Mouse (Mus musculus): ENCODE results near the gene Keap1. TPM values are rescaled to one million over a fixed set of nuclear protein-coding genes. Genes with fewer than 3 reads are reported as not detected.

The Keap1 gene
- total and polyA plus RNA-seq, 2 experiments from 2014 or later = 45.7 to 79.0 TPM

DNA sequence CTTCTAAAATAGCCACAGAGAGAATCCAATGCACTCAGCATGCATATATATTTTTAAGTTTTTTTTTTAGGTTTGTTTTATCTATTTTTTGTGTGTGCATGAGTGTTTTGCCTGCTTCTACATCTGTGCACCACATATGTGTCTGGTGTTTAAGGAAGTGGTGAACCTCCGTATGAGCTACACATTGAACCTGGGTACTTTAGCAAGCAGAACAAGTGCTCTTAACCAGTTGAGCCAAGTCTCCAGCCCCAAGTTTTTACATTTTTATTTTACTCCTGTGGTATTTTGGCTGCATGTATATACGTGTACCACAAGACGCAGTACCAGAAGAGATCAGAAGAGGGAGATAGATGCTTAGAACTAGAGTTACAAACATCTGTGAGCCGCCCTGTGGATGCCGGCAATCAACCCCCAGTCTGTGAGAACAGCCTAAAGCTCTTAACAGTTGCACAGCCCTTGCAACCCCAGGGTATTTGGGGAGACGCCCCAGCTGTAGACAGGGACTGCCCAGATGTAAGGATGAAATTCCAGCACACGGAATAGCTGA, 17.7 kb downstream of the Keap1 start:
- H3K9me3 ChIP-seq (replicated peaks; ENCODE audit: control insufficient read depth, low read length) = no peaks in the 10 kb centered on the region
- peaks cover 8% of the 10 kb centered on the region; the same call in 1 of the 2 replicates for H3K4me1 ChIP-seq (ENCODE audit: control insufficient read depth, insufficient read depth)
- TF ChIP-seq CTCF (IDR thresholded peaks at IDR 0.05; ENCODE audit: low read depth) (peak; percentile 49), EP300 (IDR thresholded peaks at IDR 0.05; ENCODE audit: low read depth) (no peak)
- 0 out of 2 replicates have a peak, but pooled peaks have one; percentile 21 for ATAC-seq (ENCODE audit: insufficient read depth, low read depth)
- WGBS = 26% methylated on average over 7 of the region's 7 CpGs
- no peak overlapping the region for H3K4me3 ChIP-seq (ENCODE audit: low read depth, low read length)
- peak overlapping the region; percentile 73; the same call in 1 of the 2 replicates for H3K27ac ChIP-seq (ENCODE audit: low read depth)
- no peaks in the 10 kb centered on the region for H3K27me3 ChIP-seq (ENCODE audit: control insufficient read depth, insufficient read depth, low read length)
- peak; percentile 72 for DNase-seq (ENCODE audit: low spot score)
- no peaks in the 10 kb centered on the region for H3K36me3 ChIP-seq (replicated peaks; ENCODE audit: control insufficient read depth, insufficient read depth, low read length)
- peak overlapping the region; percentile 54 for H3K4me2 ChIP-seq (ENCODE audit: low read depth, low read length)
- H3K9ac ChIP-seq (replicated peaks; ENCODE audit: low read depth, low read length) = no peak overlapping the region

DNA sequence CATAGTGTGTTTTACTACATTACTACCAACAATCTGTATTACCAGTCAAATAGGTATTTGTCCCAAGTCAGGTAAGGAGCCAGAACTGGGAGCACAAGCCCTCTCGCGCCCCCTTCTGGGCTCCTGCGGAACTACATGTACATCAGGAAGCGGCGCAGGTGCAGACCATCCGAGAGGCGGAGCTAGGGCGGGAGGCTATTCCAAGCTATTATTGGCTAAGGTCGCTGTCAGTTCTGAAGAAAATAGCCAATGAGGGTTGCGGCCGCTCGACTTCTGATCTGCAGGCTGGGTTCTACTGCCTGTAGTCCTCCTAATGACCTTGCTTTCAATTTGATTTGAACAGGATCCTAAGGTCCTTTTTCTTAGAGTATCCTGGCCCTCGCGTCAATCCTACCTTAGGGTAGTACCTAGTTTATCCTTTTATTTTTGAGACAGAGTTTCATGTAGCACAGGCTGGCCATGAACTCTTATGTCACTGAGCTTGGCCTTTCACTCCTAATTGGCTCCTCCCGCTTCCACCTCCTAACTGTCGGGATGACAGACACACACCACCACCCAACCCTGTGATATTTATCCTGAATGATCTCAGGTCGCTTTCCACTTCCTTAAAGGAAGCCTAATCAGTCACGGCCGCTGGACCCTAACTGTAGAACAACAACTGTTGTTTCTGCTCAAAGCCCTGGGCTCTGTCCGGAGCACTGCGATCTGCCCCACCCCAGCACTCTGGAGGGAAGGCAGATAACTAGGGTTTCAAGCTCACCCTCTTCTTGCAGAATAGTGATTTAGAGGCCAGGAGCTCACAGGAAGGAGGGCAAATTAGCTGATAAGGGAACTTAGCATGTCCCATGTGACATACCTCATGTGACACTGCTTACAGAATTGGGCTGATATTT, 18.4 kb downstream of the Keap1 start:
- H3K4me2 ChIP-seq (ENCODE audit: low read depth, low read length) = peak overlapping the region; percentile 54
- peak overlapping the region; percentile 73 for H3K27ac ChIP-seq (ENCODE audit: low read depth)
- peak overlapping the region; percentile 28 for H3K4me3 ChIP-seq (ENCODE audit: low read depth, low read length)
- TF ChIP-seq CTCF (IDR thresholded peaks at IDR 0.05; ENCODE audit: low read depth) (peak; percentile 91), EP300 (IDR thresholded peaks at IDR 0.05; ENCODE audit: low read depth) (peak; percentile 39; the same call in 1 of the 2 replicates)
- 6% methylated on average over 21 of the region's 21 CpGs for WGBS
- H3K36me3 ChIP-seq (replicated peaks; ENCODE audit: control insufficient read depth, insufficient read depth, low read length) = no peaks in the 10 kb centered on the region
- DNase-seq (ENCODE audit: low spot score) (peak; percentile 87), ATAC-seq (ENCODE audit: insufficient read depth, low read depth) (peak; percentile 92)
- no peaks in the 10 kb centered on the region for H3K9me3 ChIP-seq (replicated peaks; ENCODE audit: control insufficient read depth, low read length)
- H3K9ac ChIP-seq (replicated peaks; ENCODE audit: low read depth, low read length) = 0 out of 2 replicates have a peak overlapping the region, but pooled peaks have one; percentile 2
- no peaks in the 10 kb centered on the region for H3K27me3 ChIP-seq (ENCODE audit: control insufficient read depth, insufficient read depth, low read length)
- H3K4me1 ChIP-seq (ENCODE audit: control insufficient read depth, insufficient read depth) = peaks cover 8% of the 10 kb centered on the region; the same call in 1 of the 2 replicates

DNA sequence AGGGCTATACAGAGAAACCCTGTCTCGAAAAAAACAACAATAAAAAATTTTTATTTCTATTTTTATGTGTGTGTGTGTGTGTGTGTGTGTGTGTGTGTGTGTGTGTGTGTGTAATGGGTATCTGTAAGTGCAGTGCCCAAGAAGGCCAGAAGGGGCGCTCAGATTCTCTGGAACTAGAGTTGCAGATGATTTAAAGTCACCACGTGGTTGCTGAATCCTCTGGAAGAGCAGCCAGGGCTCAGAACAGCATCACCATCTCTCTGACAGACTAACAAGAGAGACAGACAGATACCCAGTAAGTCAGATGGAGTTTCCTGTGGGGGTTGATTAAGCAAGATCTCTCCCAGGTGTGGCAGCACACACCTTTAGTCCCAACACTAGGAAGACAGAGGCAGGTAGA, 19.3 kb downstream of the Keap1 start:
- no peak overlapping the region for H3K27ac ChIP-seq (ENCODE audit: low read depth)
- H3K9ac ChIP-seq (replicated peaks; ENCODE audit: low read depth, low read length) = no peak overlapping the region
- no peak overlapping the region for H3K4me2 ChIP-seq (ENCODE audit: low read depth, low read length)
- no peak overlapping the region for H3K4me3 ChIP-seq (ENCODE audit: low read depth, low read length)
- DNase-seq (ENCODE audit: low spot score) (no peak), ATAC-seq (ENCODE audit: insufficient read depth, low read depth) (no peak)
- H3K27me3 ChIP-seq (ENCODE audit: control insufficient read depth, insufficient read depth, low read length) = no peaks in the 10 kb centered on the region
- H3K9me3 ChIP-seq (replicated peaks; ENCODE audit: control insufficient read depth, low read length) = no peaks in the 10 kb centered on the region
- no peaks in the 10 kb centered on the region for H3K36me3 ChIP-seq (replicated peaks; ENCODE audit: control insufficient read depth, insufficient read depth, low read length)
- peaks cover 8% of the 10 kb centered on the region; the same call in 1 of the 2 replicates for H3K4me1 ChIP-seq (ENCODE audit: control insufficient read depth, insufficient read depth)
- WGBS = 50% methylated on average over 3 of the region's 3 CpGs
- TF ChIP-seq CTCF (IDR thresholded peaks at IDR 0.05; ENCODE audit: low read depth) (peak; percentile 3; the same call in 1 of the 2 replicates), EP300 (IDR thresholded peaks at IDR 0.05; ENCODE audit: low read depth) (no peak)

DNA sequence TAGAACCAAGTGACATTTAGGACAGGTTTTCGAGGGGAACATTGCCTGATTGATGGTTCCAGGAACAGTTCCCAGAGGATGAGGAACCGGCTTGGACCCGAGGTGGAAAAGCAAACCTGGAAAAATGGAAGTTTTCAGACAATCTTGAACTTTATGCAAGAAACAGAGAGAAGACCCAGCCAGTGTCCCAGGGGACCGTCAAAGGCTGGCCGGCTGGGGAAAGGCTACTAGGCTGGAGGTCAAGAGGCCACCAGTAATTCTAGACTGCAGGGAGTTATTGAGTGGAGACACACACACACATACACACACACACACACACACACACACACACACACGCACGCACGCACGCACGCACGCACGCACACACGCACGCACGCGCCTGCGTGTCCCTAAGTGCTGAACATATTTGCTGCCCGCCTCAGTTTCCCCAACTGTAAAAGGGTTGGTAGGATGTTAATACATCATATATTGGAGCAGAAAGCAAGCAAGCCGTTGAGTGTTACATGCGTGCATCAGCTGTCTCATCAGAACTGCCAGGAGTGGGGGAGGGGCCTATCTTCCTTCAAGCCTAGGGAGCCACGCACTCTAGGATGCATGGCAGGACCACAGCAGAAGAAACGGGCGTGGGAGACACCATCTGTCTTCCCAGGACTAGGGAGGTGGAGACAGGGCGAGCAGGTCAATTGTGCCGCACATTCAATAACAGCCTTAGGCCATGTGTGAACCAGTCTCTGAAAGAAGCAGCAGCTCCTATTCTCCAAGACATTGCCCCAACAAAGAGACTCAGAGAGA, 22.9 kb downstream of the Keap1 start:
- no peak overlapping the region for H3K4me3 ChIP-seq (ENCODE audit: low read depth, low read length)

DNA sequence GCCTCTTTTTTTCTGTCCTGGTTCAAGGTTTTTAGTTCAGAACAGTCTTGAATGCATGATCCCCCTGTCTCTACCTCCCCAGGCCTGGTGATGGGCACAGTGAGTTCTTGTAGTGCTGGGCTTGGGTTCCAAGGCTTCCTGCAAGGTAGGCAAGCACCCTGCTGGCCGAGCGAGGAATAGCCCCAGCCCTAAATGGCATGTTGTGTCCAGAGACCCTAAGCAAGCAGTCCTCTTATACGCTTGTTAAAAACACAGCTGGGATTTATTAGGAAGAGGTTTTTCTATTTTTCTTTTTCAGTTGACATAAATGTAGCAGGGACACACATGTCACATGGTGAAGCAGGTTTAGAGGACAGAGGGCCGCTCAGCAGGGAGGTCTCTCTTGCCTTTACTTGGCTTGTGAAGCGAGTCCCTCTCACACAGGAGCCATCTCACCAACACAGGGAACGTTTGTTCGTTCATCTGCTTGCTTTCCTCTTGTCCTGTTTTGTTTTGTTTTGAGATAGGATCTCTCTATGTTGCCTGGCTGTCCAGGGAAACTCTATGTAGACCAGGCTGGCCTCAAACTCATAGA, 25.5 kb downstream of the Keap1 start:
- Histone ChIP-seq H3K4me1 (ENCODE audit: control insufficient read depth, insufficient read depth) (no peaks in the 10 kb centered on the region), H3K4me3 (ENCODE audit: low read depth, low read length) (no peak overlapping the region), H3K9me3 (replicated peaks; ENCODE audit: control insufficient read depth, low read length) (no peaks in the 10 kb centered on the region), H3K27ac (ENCODE audit: low read depth) (no peak overlapping the region), H3K36me3 (replicated peaks; ENCODE audit: control insufficient read depth, insufficient read depth, low read length) (peaks cover 27% of the 10 kb centered on the region), H3K9ac (replicated peaks; ENCODE audit: low read depth, low read length) (no peak overlapping the region), H3K27me3 (ENCODE audit: control insufficient read depth, insufficient read depth, low read length) (no peaks in the 10 kb centered on the region), H3K4me2 (ENCODE audit: low read depth, low read length) (no peak overlapping the region)
- 43% methylated on average over 7 of the region's 7 CpGs for WGBS
- ATAC-seq (ENCODE audit: insufficient read depth, low read depth) (no peak), DNase-seq (ENCODE audit: low spot score) (no peak)
- TF ChIP-seq CTCF (IDR thresholded peaks at IDR 0.05; ENCODE audit: low read depth) = peak; percentile 54
- no peak for TF ChIP-seq EP300 (IDR thresholded peaks at IDR 0.05; ENCODE audit: low read depth)

More for the DNA sequence above, 22.9 kb downstream of the Keap1 start:
- peaks cover 13% of the 10 kb centered on the region for H3K36me3 ChIP-seq (replicated peaks; ENCODE audit: control insufficient read depth, insufficient read depth, low read length)
- DNase-seq (ENCODE audit: low spot score) = no peak
- 71% methylated on average over 25 of the region's 25 CpGs for WGBS
- no peaks in the 10 kb centered on the region for H3K27me3 ChIP-seq (ENCODE audit: control insufficient read depth, insufficient read depth, low read length)
- no peak for ATAC-seq (ENCODE audit: insufficient read depth, low read depth)
- H3K4me2 ChIP-seq (ENCODE audit: low read depth, low read length) = no peak overlapping the region
- no peaks in the 10 kb centered on the region for H3K9me3 ChIP-seq (replicated peaks; ENCODE audit: control insufficient read depth, low read length)
- peaks cover 6% of the 10 kb centered on the region; the same call in 1 of the 2 replicates for H3K4me1 ChIP-seq (ENCODE audit: control insufficient read depth, insufficient read depth)
- TF ChIP-seq EP300 (IDR thresholded peaks at IDR 0.05; ENCODE audit: low read depth) = no peak
- no peak for TF ChIP-seq CTCF (IDR thresholded peaks at IDR 0.05; ENCODE audit: low read depth)
- no peak overlapping the region for H3K27ac ChIP-seq (ENCODE audit: low read depth)
- H3K9ac ChIP-seq (replicated peaks; ENCODE audit: low read depth, low read length) = no peak overlapping the region
